Mouse (Mus musculus) adrenal gland, adult 2 months (tissue): ENCODE results near the gene Hebp1. TPM values are rescaled to one million over a fixed set of nuclear protein-coding genes. Genes with fewer than 3 reads are reported as not detected.

ENCODE experiments used
- DNase-seq: peaks from one replicate; pipeline ENCODE4 v3.0.0; 2021
- polyA plus RNA-seq: library from polyadenylated mRNA; depleted of rRNA; stranded (reverse); fragments of >200 nt; gene quantifications from 2 replicates; pipeline ENCODE4 v1.2.3, GENCODE M21; 2012; rRNA removed
- total RNA-seq, 2 experiments: library from RNA; stranded (reverse); gene quantifications; 2 replicates each; pipeline ENCODE4 v1.2.3; 2021

The Hebp1 gene
- total and polyA plus RNA-seq, 3 experiments: 9.5 to 27.6 (median 18.0) TPM

DNA sequence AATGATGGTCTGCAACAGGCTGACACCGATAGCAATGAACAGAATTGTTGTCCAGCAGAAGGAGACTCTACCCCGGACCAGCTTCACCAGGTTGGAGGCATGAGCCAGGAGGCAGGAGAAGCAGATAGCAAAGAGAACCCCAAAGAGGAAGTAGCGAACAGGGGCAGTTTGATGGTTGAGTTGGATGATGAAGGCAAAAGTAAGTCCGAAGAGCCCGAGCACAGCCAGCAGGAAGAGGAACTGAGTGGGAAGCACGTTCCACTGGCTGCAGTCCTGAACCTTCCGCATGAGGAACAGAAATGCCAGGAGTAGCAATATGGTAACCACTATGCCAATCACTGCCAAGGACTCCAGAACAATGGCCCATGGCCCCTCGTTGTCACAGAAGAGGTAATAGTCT lies 81.3 kb downstream of the Hebp1 start:
- no peak for DNase-seq

- no peak for DNase-seq
Measured at GRCm38 (mm10) chr6:135113114-135113436, 84.7 kb downstream of the Hebp1 start.

- peak; percentile 44 for DNase-seq
Measured at GRCm38 (mm10) chr6:135112411-135113113, 85.3 kb downstream of the Hebp1 start.

GRCm38 (mm10) chr6:135107014-135107413 lies 90.8 kb downstream of the Hebp1 start:
- DNase-seq: no peak

GRCm38 (mm10) chr6:135102736-135103303 lies 95.0 kb downstream of the Hebp1 start:
- DNase-seq: peak; percentile 66

DNA sequence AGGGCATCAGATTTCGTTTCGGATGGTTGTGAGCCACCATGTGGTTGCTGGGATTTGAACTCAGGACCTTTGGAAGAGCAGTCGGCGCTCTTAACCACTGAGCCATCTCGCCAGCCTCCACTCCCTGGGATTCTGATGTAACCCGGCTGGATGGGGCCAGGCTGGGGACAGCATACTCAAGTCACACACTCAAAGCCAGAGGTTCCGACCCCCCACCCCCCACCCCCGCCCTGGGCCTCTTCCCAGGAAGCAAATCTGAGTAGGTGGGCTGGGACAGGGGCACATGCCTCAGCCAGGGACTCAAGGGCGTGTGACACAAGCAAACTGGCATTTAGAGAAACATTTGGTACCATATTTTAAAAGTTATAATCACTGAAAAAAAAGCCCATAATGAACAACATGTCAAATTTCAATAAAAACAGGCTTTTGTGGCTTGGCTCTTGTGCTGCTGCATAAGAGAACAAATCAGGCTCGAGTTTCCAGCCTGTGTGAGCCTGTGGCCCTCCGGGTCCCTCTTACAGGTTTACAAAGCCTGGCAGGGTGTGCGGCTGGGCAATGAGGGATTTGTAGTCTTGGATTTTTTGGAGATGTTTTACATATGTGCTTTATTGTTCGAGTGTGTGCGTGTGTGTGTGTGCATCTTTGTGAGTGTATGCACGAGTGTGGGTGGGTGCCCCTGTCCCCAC lies 96.9 kb downstream of the Hebp1 start:
- no peak for DNase-seq

DNA sequence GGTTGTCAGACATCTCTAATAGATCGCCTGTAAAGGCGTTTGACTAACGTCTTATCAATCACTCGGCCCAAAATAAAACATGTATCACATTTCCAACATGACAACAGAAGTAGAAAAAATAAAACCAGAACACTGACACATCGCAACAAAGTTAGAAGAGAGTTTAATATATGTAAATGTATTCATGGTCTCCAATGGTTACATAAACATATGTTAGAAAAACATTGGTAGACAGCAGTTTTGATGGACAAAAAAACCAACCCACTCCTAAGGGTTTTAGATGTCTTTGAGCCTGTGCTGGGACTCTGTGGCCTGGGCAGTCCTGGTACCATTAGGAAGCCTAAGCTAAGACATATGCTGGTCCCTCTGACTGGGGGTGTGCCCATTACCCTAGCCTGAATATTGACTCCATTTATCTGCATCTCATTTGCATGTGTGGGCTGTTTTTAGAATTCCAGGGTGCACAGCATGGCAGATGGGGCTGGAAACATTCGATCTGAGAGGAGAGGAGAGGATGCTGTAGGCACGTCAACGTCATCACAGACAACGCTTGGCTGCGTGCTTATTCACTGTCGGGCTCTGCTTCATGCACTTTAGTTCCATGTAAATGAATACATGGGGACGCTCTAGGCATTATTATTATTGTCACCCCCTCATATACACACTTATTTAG lies 104.9 kb downstream of the Hebp1 start:
- no peak for DNase-seq

DNA sequence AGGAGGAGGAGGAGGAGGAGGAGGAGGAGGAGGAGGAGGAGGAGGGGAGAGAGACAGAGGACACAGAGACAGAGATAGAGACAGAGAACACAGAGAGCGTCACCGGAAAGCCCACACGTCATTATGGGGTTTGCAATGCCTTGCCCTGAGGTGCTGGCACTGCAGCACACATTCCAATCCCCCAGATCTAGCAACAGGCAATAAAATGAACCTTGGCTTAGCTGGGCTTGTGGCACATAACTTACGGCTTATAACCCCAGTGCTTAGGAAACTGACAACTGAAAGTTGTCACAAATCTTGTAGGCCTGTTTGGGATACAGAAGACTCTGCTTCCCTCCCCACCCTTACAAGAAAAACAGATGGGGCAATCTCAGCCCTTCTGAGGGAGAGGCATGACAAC lies 107.2 kb downstream of the Hebp1 start:
- DNase-seq: no peak

- DNase-seq: no peak
Measured at GRCm38 (mm10) chr6:135089786-135090185, 108.0 kb downstream of the Hebp1 start.

- peak; percentile 62 for DNase-seq
Measured at GRCm38 (mm10) chr6:135087721-135088451, 109.9 kb downstream of the Hebp1 start.

Other genes starting within 250 kb of the Hebp1 start
- 1 to 10 TPM; 3.9 to 4.7 TPM for gene Apold1, start 216.3 kb downstream of the Hebp1 start, total RNA-seq
- 2.0 TPM in 2 replicates for gene Apold1, start 216.3 kb downstream of the Hebp1 start, polyA plus RNA-seq
- 10 to 100 TPM; 57.9 to 61.4 TPM for gene Ddx47, start 186.4 kb downstream of the Hebp1 start, total RNA-seq
- gene Ddx47, start 186.4 kb downstream of the Hebp1 start, polyA plus RNA-seq: 21.7 and 23.0 TPM in 2 replicates
- gene Gprc5a, start 132.4 kb downstream of the Hebp1 start, total RNA-seq: 1 to 10 TPM in 1 of 2 experiments, under 1 TPM in 1; 0.55 to 1.0 TPM
- gene Gprc5a, start 132.4 kb downstream of the Hebp1 start, polyA plus RNA-seq: 0.18 and 0.27 TPM in 2 replicates
- not detected for gene Gprc5d, start 79.7 kb downstream of the Hebp1 start, total RNA-seq
- gene Gprc5d, start 79.7 kb downstream of the Hebp1 start, polyA plus RNA-seq: not detected in 2 replicates
- gene Fam234b, start within 50 bp of the Hebp1 start, total RNA-seq: 10 to 100 TPM; 13.8 to 31.3 TPM
- 14.0 and 21.0 TPM in 2 replicates for gene Fam234b, start within 50 bp of the Hebp1 start, polyA plus RNA-seq
- gene Gsg1, start 56.3 kb upstream of the Hebp1 start, total RNA-seq: not detected
- gene Gsg1, start 56.3 kb upstream of the Hebp1 start, polyA plus RNA-seq: 0.18 TPM in 1 of 2 replicates, not detected in the other
- not detected for gene Pbp2, start 112.4 kb upstream of the Hebp1 start, total RNA-seq
- gene Pbp2, start 112.4 kb upstream of the Hebp1 start, polyA plus RNA-seq: not detected in 2 replicates
- gene Emp1, start 164.5 kb upstream of the Hebp1 start, total RNA-seq: 10 to 100 TPM; 24.5 to 42.8 TPM
- gene Emp1, start 164.5 kb upstream of the Hebp1 start, polyA plus RNA-seq: 22.8 and 25.8 TPM in 2 replicates